Mouse (Mus musculus): ENCODE data around the gene 1700029P11Rik. TPM values are rescaled to one million over a fixed set of nuclear protein-coding genes. Genes with fewer than 3 reads are reported as not detected.

The 1700029P11Rik gene
- polyA plus RNA-seq, 1 experiment = 159 TPM

DNA sequence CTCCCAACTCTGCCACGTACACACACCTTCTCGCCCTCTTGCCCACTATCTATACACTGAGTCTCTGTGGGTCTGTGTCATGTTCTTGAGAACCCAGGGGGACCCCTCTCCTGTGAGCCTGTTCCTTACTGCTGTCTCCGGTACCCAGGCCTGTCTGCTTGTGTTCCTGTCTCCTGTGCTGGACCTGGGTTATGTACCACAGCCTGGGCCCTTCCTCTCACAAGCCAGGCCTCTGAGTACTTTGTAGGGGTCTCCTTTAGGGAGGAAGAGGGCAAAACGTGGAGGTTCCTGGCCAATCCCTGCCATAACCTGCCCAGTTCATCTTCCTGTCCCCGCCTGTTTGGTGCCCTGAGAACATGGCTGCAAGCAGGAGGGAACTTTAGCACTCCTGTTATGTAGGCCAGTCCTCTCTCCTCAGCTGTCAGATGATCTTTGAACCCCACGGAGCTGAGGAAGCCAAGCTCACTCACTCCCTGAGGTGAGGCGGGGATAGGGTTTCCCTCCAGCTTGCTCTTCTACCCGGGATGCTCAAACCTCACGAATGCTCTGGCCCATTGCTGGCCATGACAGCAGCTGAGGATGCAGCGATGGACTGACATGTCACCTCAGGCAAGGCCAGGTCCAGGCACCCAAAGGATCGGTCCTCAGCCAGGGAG lies 30.7 kb upstream of the 1700029P11Rik start:
- no peaks in the 10 kb centered on the region for H3K27me3 ChIP-seq (ENCODE audit: control insufficient read depth, insufficient read depth, low read length)
- H3K4me3 ChIP-seq (ENCODE audit: control insufficient read depth, low read depth, low read length) = no peak overlapping the region
- H3K4me1 ChIP-seq (ENCODE audit: control insufficient read depth, insufficient read depth, low read length) = no peaks in the 10 kb centered on the region
- H3K36me3 ChIP-seq (ENCODE audit: control insufficient read depth, insufficient read depth, low read length) = no peaks in the 10 kb centered on the region
- no peak for TF ChIP-seq POLR2A (IDR thresholded peaks at IDR 0.05; ENCODE audit: control insufficient read depth, low read depth, low read length)
- H3K27ac ChIP-seq (ENCODE audit: control insufficient read depth, insufficient read depth, low read depth, low read length) = no peak overlapping the region

DNA sequence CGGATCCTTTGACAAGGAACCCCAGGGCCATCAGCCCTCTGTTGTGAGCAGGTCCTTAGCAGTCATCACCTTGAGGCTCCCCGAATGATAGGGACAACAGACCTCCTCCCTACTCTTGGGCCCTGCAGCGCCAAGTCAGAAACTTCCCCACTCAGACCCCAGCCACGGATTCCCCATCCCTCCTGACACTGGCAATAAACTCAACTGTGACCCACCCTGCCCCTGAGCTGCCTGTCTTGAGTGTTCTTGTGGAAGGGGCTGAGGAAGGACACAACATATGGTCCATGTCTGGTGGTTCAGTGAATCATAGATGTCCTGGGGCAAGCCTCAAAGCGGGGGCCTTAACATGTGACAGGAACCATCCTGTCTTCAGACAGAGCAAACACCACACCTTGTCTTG lies 29.6 kb upstream of the 1700029P11Rik start:
- Histone ChIP-seq H3K27ac (ENCODE audit: control insufficient read depth, insufficient read depth, low read depth, low read length) (no peak overlapping the region), H3K4me3 (ENCODE audit: control insufficient read depth, low read depth, low read length) (no peak overlapping the region), H3K27me3 (ENCODE audit: control insufficient read depth, insufficient read depth, low read length) (no peaks in the 10 kb centered on the region), H3K36me3 (ENCODE audit: control insufficient read depth, insufficient read depth, low read length) (no peaks in the 10 kb centered on the region), H3K4me1 (ENCODE audit: control insufficient read depth, insufficient read depth, low read length) (no peaks in the 10 kb centered on the region)
- TF ChIP-seq CTCF (IDR thresholded peaks at IDR 0.05; ENCODE audit: control insufficient read depth, insufficient read depth, insufficient replicate concordance, low read depth, low read length) (no peak), POLR2A (IDR thresholded peaks at IDR 0.05; ENCODE audit: control insufficient read depth, low read depth, low read length) (no peak)

DNA sequence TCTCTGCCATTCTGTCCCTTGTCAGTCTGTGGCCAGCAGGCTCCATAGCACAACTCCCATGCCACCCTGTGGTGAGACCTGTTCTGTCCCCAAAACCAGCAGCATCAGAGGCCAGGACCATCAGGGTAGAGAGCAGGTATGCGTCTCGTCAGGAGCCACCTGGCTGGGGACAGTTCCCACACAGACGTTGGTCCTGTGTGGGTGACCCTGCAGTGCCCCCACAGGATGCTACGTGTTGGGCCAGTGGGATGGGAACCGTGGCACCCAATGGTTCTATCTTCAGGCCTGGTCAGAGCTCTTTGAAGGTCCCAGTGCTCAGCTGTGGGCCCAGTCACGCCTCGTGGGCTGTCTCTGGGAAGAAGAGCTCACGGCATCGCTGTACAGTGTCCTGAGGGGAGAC lies 29.2 kb upstream of the 1700029P11Rik start:
- H3K27ac ChIP-seq (ENCODE audit: control insufficient read depth, insufficient read depth, low read depth, low read length) = no peak overlapping the region
- TF ChIP-seq POLR2A (IDR thresholded peaks at IDR 0.05; ENCODE audit: control insufficient read depth, low read depth, low read length) (no peak), CTCF (IDR thresholded peaks at IDR 0.05; ENCODE audit: control insufficient read depth, insufficient read depth, insufficient replicate concordance, low read depth, low read length) (no peak)
- H3K36me3 ChIP-seq (ENCODE audit: control insufficient read depth, insufficient read depth, low read length) = no peaks in the 10 kb centered on the region
- H3K27me3 ChIP-seq (ENCODE audit: control insufficient read depth, insufficient read depth, low read length) = no peaks in the 10 kb centered on the region
- no peaks in the 10 kb centered on the region for H3K4me1 ChIP-seq (ENCODE audit: control insufficient read depth, insufficient read depth, low read length)
- no peak overlapping the region for H3K4me3 ChIP-seq (ENCODE audit: control insufficient read depth, low read depth, low read length)

DNA sequence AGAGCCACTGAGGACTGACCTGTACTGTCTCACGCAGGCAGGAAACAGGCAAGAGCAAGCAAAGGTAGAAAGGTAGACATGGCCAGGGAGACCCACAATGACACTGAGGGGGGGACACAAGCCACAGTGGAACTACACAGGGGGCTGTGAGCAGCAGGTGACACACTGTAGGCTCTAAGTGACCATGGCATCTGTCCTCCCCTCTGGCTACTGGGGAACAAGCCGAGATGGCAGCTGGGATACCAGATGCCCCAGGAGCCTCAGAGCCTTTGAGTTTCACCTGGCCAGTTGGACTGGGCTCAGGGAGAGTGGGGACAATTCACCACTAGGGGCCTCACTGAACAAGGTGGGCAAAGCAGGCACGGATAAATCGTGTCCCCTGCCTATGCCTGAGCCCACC lies 28.0 kb upstream of the 1700029P11Rik start:
- TF ChIP-seq CTCF (IDR thresholded peaks at IDR 0.05; ENCODE audit: control insufficient read depth, insufficient read depth, insufficient replicate concordance, low read depth, low read length) (no peak), POLR2A (IDR thresholded peaks at IDR 0.05; ENCODE audit: control insufficient read depth, low read depth, low read length) (no peak)
- H3K36me3 ChIP-seq (ENCODE audit: control insufficient read depth, insufficient read depth, low read length) = no peaks in the 10 kb centered on the region
- H3K27ac ChIP-seq (ENCODE audit: control insufficient read depth, insufficient read depth, low read depth, low read length) = no peak overlapping the region
- no peaks in the 10 kb centered on the region for H3K4me1 ChIP-seq (ENCODE audit: control insufficient read depth, insufficient read depth, low read length)
- no peak overlapping the region for H3K4me3 ChIP-seq (ENCODE audit: control insufficient read depth, low read depth, low read length)
- H3K27me3 ChIP-seq (ENCODE audit: control insufficient read depth, insufficient read depth, low read length) = no peaks in the 10 kb centered on the region

DNA sequence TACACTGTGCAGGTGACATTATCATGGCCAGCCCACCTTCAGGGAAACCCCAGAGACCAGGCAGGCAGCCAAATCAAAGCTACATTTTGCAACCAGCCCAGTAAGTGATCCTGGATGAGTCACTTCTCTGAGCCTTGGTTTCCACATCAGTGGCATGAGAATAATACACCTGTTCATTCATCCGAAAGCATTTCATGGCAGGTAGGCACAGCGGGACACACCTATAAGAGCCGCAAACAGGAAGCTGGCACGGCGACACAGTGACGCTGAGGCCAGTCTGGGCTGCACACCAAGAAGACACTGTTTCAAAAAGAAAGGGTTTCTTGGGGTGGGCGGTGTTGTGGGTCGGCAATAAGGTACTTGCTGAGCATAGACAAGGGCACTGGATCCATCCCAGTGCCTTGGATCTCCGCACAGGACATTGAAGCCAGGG lies 26.2 kb upstream of the 1700029P11Rik start:
- Histone ChIP-seq H3K4me3 (ENCODE audit: control insufficient read depth, low read depth, low read length) (no peak overlapping the region), H3K36me3 (ENCODE audit: control insufficient read depth, insufficient read depth, low read length) (no peaks in the 10 kb centered on the region), H3K27ac (ENCODE audit: control insufficient read depth, insufficient read depth, low read depth, low read length) (no peak overlapping the region), H3K27me3 (ENCODE audit: control insufficient read depth, insufficient read depth, low read length) (no peaks in the 10 kb centered on the region), H3K4me1 (ENCODE audit: control insufficient read depth, insufficient read depth, low read length) (no peaks in the 10 kb centered on the region)
- TF ChIP-seq CTCF (IDR thresholded peaks at IDR 0.05; ENCODE audit: control insufficient read depth, insufficient read depth, insufficient replicate concordance, low read depth, low read length) (no peak), POLR2A (IDR thresholded peaks at IDR 0.05; ENCODE audit: control insufficient read depth, low read depth, low read length) (no peak)

DNA sequence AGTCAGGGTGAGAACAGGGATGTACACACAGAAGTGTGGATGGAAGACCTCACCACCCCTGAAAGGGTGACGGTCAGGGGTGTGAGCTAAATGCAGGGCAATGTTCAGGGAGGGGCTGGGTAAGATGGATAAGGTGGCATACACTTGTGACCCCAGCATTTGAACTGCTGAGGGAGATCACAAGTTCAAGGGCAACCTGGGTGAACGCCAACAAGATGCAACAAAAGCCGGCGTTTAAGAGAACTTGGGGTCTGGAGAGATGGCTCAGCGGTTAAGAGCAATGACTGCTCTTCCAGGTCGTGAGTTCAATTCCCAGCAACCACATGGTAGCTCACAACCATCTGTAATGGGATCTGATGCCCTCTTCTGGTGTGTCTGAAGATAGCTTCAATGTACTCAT lies 25.6 kb upstream of the 1700029P11Rik start:
- TF ChIP-seq CTCF (IDR thresholded peaks at IDR 0.05; ENCODE audit: control insufficient read depth, insufficient read depth, insufficient replicate concordance, low read depth, low read length) = no peak
- no peak for TF ChIP-seq POLR2A (IDR thresholded peaks at IDR 0.05; ENCODE audit: control insufficient read depth, low read depth, low read length)
- peaks cover 2% of the 10 kb centered on the region; the same call in 1 of the 2 replicates for H3K4me1 ChIP-seq (ENCODE audit: control insufficient read depth, insufficient read depth, low read length)
- no peak overlapping the region for H3K27ac ChIP-seq (ENCODE audit: control insufficient read depth, insufficient read depth, low read depth, low read length)
- no peaks in the 10 kb centered on the region for H3K27me3 ChIP-seq (ENCODE audit: control insufficient read depth, insufficient read depth, low read length)
- H3K36me3 ChIP-seq (ENCODE audit: control insufficient read depth, insufficient read depth, low read length) = no peaks in the 10 kb centered on the region
- no peak overlapping the region for H3K4me3 ChIP-seq (ENCODE audit: control insufficient read depth, low read depth, low read length)

GRCm38 (mm10) chr15:81955414-81955813 lies 24.9 kb upstream of the 1700029P11Rik start:
- Histone ChIP-seq H3K36me3 (ENCODE audit: control insufficient read depth, insufficient read depth, low read length) (no peaks in the 10 kb centered on the region), H3K27ac (ENCODE audit: control insufficient read depth, insufficient read depth, low read depth, low read length) (no peak overlapping the region), H3K27me3 (ENCODE audit: control insufficient read depth, insufficient read depth, low read length) (no peaks in the 10 kb centered on the region), H3K4me3 (ENCODE audit: control insufficient read depth, low read depth, low read length) (no peak overlapping the region), H3K4me1 (ENCODE audit: control insufficient read depth, insufficient read depth, low read length) (peaks cover 7% of the 10 kb centered on the region; the same call in 1 of the 2 replicates)
- TF ChIP-seq POLR2A (IDR thresholded peaks at IDR 0.05; ENCODE audit: control insufficient read depth, low read depth, low read length) (no peak), CTCF (IDR thresholded peaks at IDR 0.05; ENCODE audit: control insufficient read depth, insufficient read depth, insufficient replicate concordance, low read depth, low read length) (no peak)

All from testis, adult 2 months (tissue).